Mouse (Mus musculus) neural tube, embryonic 15.5 days (tissue): ENCODE data around the gene Tssk3. TPM values are rescaled to one million over a fixed set of nuclear protein-coding genes. Genes with fewer than 3 reads are reported as not detected.

ENCODE experiments used
- ATAC-seq: fragments of 200-750 bp; cut with Nextera tagmentation; 2 replicates; pipeline ENCODE4 v1.8.0; 2017; ENCODE audit warnings: mild to moderate bottlenecking, moderate TSS enrichment, moderate library complexity; ENCODE audit not compliant: low FRiP score
- H3K27ac ChIP-seq: fragments of 300-500 bp; sonication (generic); replicated peaks from 2 replicates; pipeline ENCODE4 v1.5.1; 2015; ENCODE audit warnings: mild to moderate bottlenecking, inconsistent platforms
- H3K27me3 ChIP-seq: fragments of 300-500 bp; sonication (generic); replicated peaks from 2 replicates; pipeline ENCODE4 v1.6.1; 2015; ENCODE audit warnings: inconsistent platforms
- H3K36me3 ChIP-seq: fragments of 300-500 bp; sonication (generic); 2 replicates; pipeline ENCODE4 v1.6.1; 2015; ENCODE audit warnings: inconsistent platforms
- H3K4me1 ChIP-seq: fragments of 300-500 bp; sonication (generic); 2 replicates; pipeline ENCODE4 v1.6.1; 2015; ENCODE audit warnings: inconsistent platforms
- H3K4me2 ChIP-seq: fragments of 300-500 bp; sonication (generic); 2 replicates; pipeline ENCODE4 v1.6.1; 2015; ENCODE audit warnings: inconsistent platforms, mild to moderate bottlenecking, moderate library complexity
- H3K4me3 ChIP-seq: fragments of 300-500 bp; sonication (generic); replicated peaks from 2 replicates; pipeline ENCODE4 v1.5.1; 2015; ENCODE audit warnings: mild to moderate bottlenecking, inconsistent platforms
- H3K9ac ChIP-seq: fragments of 300-500 bp; sonication (generic); replicated peaks from 2 replicates; pipeline ENCODE4 v1.6.1; 2015; ENCODE audit warnings: mild to moderate bottlenecking, inconsistent platforms
- H3K9me3 ChIP-seq: fragments of 300-500 bp; sonication (generic); replicated peaks from 2 replicates; pipeline ENCODE4 v1.6.1; 2016; ENCODE audit warnings: inconsistent platforms
- WGBS: fragments of 180-500 bp; shearing (Covaris S2); methylation state at CpG from one replicate; pipeline ENCODE4 v1.1.7; 2015; ENCODE audit warnings: mixed read lengths; 5-methylcytosine and 5-hydroxymethylcytosine counted together
- polyA plus RNA-seq: library from polyadenylated mRNA; unstranded; fragments of >200 nt; fragmentation: Nextera tagmentation; extraction: Ambion mirVana; gene quantifications from 2 replicates; pipeline ENCODE4 v1.2.1, GENCODE M21; 2015

Tssk3 gene
- polyA plus RNA-seq, 1 experiment from 2014 or later = 0.27 TPM

- Histone ChIP-seq H3K4me3 (no peak overlapping the region), H3K27ac (peak overlapping the region; percentile 72), H3K4me1 (peaks cover 48% of the 10 kb centered on the region), H3K4me2 (no peak overlapping the region), H3K9me3 (no peaks in the 10 kb centered on the region), H3K9ac (no peak overlapping the region), H3K27me3 (no peaks in the 10 kb centered on the region), H3K36me3 (no peaks in the 10 kb centered on the region)
- WGBS = 33% methylated on average over 6 of the region's 6 CpGs
- ATAC-seq = no peak
Observed at GRCm38 (mm10) chr4:129510723-129511412, 20.0 kb upstream of the Tssk3 start.

- 70% methylated on average over 3 of the region's 3 CpGs for WGBS
- no peak overlapping the region for H3K4me2 ChIP-seq
- no peaks in the 10 kb centered on the region for H3K36me3 ChIP-seq
- H3K4me3 ChIP-seq = no peak overlapping the region
- ATAC-seq = no peak
- H3K4me1 ChIP-seq = peaks cover 37% of the 10 kb centered on the region
- no peaks in the 10 kb centered on the region for H3K27me3 ChIP-seq
- no peak overlapping the region for H3K27ac ChIP-seq
- H3K9me3 ChIP-seq = no peaks in the 10 kb centered on the region
- H3K9ac ChIP-seq = no peak overlapping the region
Observed at GRCm38 (mm10) chr4:129509650-129510049, 18.8 kb upstream of the Tssk3 start.

- no peak for ATAC-seq
- H3K27ac ChIP-seq = no peak overlapping the region
Observed at GRCm38 (mm10) chr4:129508834-129509600, 18.2 kb upstream of the Tssk3 start.

GRCm38 (mm10) chr4:129508237-129508515 lies 17.4 kb upstream of the Tssk3 start:
- no peaks in the 10 kb centered on the region for H3K27me3 ChIP-seq
- H3K9ac ChIP-seq = no peak overlapping the region
- H3K27ac ChIP-seq = no peak overlapping the region
- no peaks in the 10 kb centered on the region for H3K9me3 ChIP-seq
- no peak overlapping the region for H3K4me3 ChIP-seq
- no peak for ATAC-seq
- no peaks in the 10 kb centered on the region for H3K36me3 ChIP-seq
- WGBS = 69% methylated on average over 3 of the region's 3 CpGs
- H3K4me1 ChIP-seq = peaks cover 35% of the 10 kb centered on the region
- no peak overlapping the region for H3K4me2 ChIP-seq

More at GRCm38 (mm10) chr4:129508834-129509600, 18.2 kb upstream of the Tssk3 start:
- Histone ChIP-seq H3K4me3 (no peak overlapping the region), H3K4me1 (peaks cover 37% of the 10 kb centered on the region), H3K36me3 (no peaks in the 10 kb centered on the region), H3K4me2 (no peak overlapping the region), H3K9me3 (no peaks in the 10 kb centered on the region), H3K9ac (no peak overlapping the region), H3K27me3 (no peaks in the 10 kb centered on the region)
- WGBS = 42% methylated on average over 15 of the region's 15 CpGs

GRCm38 (mm10) chr4:129507434-129508236 lies 16.8 kb upstream of the Tssk3 start:
- H3K4me1 ChIP-seq = peaks cover 34% of the 10 kb centered on the region

GRCm38 (mm10) chr4:129505511-129505910 lies 14.7 kb upstream of the Tssk3 start:
- H3K9ac ChIP-seq = no peak overlapping the region
- WGBS = 78% methylated on average over 3 of the region's 3 CpGs
- no peaks in the 10 kb centered on the region for H3K27me3 ChIP-seq

More at GRCm38 (mm10) chr4:129507434-129508236, 16.8 kb upstream of the Tssk3 start:
- H3K4me2 ChIP-seq = no peak overlapping the region
- H3K36me3 ChIP-seq = no peaks in the 10 kb centered on the region
- H3K27me3 ChIP-seq = no peaks in the 10 kb centered on the region
- H3K4me3 ChIP-seq = no peak overlapping the region
- H3K27ac ChIP-seq = no peak overlapping the region
- H3K9ac ChIP-seq = no peak overlapping the region
- no peak for ATAC-seq
- WGBS = 69% methylated on average over 9 of the region's 10 CpGs
- H3K9me3 ChIP-seq = no peaks in the 10 kb centered on the region

GRCm38 (mm10) chr4:129502901-129503444 lies 12.2 kb upstream of the Tssk3 start:
- H3K27me3 ChIP-seq = no peaks in the 10 kb centered on the region
- H3K36me3 ChIP-seq = no peaks in the 10 kb centered on the region
- no peak overlapping the region for H3K9ac ChIP-seq
- H3K4me3 ChIP-seq = no peak overlapping the region
- no peaks in the 10 kb centered on the region for H3K9me3 ChIP-seq
- H3K4me2 ChIP-seq = no peak overlapping the region
- H3K4me1 ChIP-seq = peaks cover 16% of the 10 kb centered on the region
- no peak for ATAC-seq
- WGBS = 74% methylated on average over 11 of the region's 11 CpGs
- H3K27ac ChIP-seq = no peak overlapping the region

More at GRCm38 (mm10) chr4:129505511-129505910, 14.7 kb upstream of the Tssk3 start:
- Histone ChIP-seq H3K4me3 (no peak overlapping the region), H3K4me1 (peaks cover 25% of the 10 kb centered on the region), H3K9me3 (no peaks in the 10 kb centered on the region), H3K36me3 (no peaks in the 10 kb centered on the region), H3K4me2 (no peak overlapping the region), H3K27ac (no peak overlapping the region)
- no peak for ATAC-seq

- Histone ChIP-seq H3K27ac (no peak overlapping the region), H3K9ac (no peak overlapping the region), H3K9me3 (no peaks in the 10 kb centered on the region), H3K4me3 (no peak overlapping the region), H3K36me3 (no peaks in the 10 kb centered on the region), H3K27me3 (no peaks in the 10 kb centered on the region), H3K4me2 (no peak overlapping the region), H3K4me1 (peaks cover 16% of the 10 kb centered on the region)
- no peak for ATAC-seq
- 69% methylated on average over 9 of the region's 9 CpGs for WGBS
Observed at GRCm38 (mm10) chr4:129502327-129502888, 11.6 kb upstream of the Tssk3 start.

- Histone ChIP-seq H3K4me1 (peaks cover 28% of the 10 kb centered on the region), H3K27ac (peak overlapping the region; percentile 79)
- ATAC-seq = peak; percentile 62
Observed at GRCm38 (mm10) chr4:129500607-129501566, 10.1 kb upstream of the Tssk3 start.

GRCm38 (mm10) chr4:129500017-129500416 lies 9.2 kb upstream of the Tssk3 start:
- peaks cover 35% of the 10 kb centered on the region for H3K4me1 ChIP-seq
- no peaks in the 10 kb centered on the region for H3K9me3 ChIP-seq
- H3K4me3 ChIP-seq = peak overlapping the region; percentile 59; the same call in 1 of the 2 replicates
- peak overlapping the region; percentile 92 for H3K4me2 ChIP-seq
- H3K27ac ChIP-seq = peak overlapping the region; percentile 79; the same call in 1 of the 2 replicates
- 79% methylated on average over 8 of the region's 8 CpGs for WGBS
- no peaks in the 10 kb centered on the region for H3K36me3 ChIP-seq
- no peak overlapping the region for H3K9ac ChIP-seq
- ATAC-seq = no peak
- no peaks in the 10 kb centered on the region for H3K27me3 ChIP-seq

More at GRCm38 (mm10) chr4:129500607-129501566, 10.1 kb upstream of the Tssk3 start:
- Histone ChIP-seq H3K9me3 (no peaks in the 10 kb centered on the region), H3K4me2 (peak overlapping the region; percentile 92), H3K9ac (peak overlapping the region; percentile 51), H3K4me3 (peak overlapping the region; percentile 59), H3K36me3 (no peaks in the 10 kb centered on the region), H3K27me3 (no peaks in the 10 kb centered on the region)
- 1% methylated on average over 45 of the region's 49 CpGs for WGBS
